Comparison of ENCODE assay signal across 16 mouse cellular contexts in genomic region chr13:100063936-100064335, GRCm38 (mm10). TPM values are rescaled to one million over a fixed set of nuclear protein-coding genes. Genes with fewer than 3 reads are reported as not detected.
A peak's percentile ranks its signal among the peaks of the same experiment; 100 is the strongest.
DNase-seq lines count a peak whose midpoint lies in the region; ATAC-seq and TF ChIP-seq lines count a peak whose summit lies in the region.
"Had no signal": no experiment of that assay in that cellular context is flagged by ENCODE, and none has a peak within 500 bp of the region (broad histone marks: within the 10 kb centered on the region; RNA-seq: fewer than 3 reads in every experiment).

No protein-coding gene starts in this region.

- H3K36me3 ChIP-seq in heart, embryonic 14.5 days (ENCODE audit: control insufficient read depth, insufficient read depth, low read length) = peaks cover 90% of the 10 kb centered on the region
- peaks cover 28% of the 10 kb centered on the region for H3K36me3 ChIP-seq in heart, embryonic 11.5 days (ENCODE audit: control insufficient read depth, insufficient read depth, low read length)
- peaks cover 69% of the 10 kb centered on the region for H3K36me3 ChIP-seq in lung, embryonic 14.5 days (ENCODE audit: insufficient read depth)
- peaks cover 35% of the 10 kb centered on the region for H3K36me3 ChIP-seq in stomach, postnatal 0 days (ENCODE audit: control insufficient read depth, insufficient read depth, low read length)

- H3K9ac ChIP-seq in heart, embryonic 14.5 days (ENCODE audit: low read length) = no peak overlapping the region
- no peak overlapping the region for H3K9ac ChIP-seq in heart, embryonic 11.5 days (ENCODE audit: low read depth, low read length)
- H3K9ac ChIP-seq in lung, embryonic 14.5 days = no peak overlapping the region
- H3K9ac ChIP-seq in stomach, postnatal 0 days (ENCODE audit: low read length) = no peak overlapping the region
- H3K9ac ChIP-seq: embryonic facial prominence, embryonic 13.5 days; forebrain, embryonic 12.5 days; hindbrain, embryonic 15.5 days had no signal

- no peaks in the 10 kb centered on the region for H3K9me3 ChIP-seq in heart, embryonic 14.5 days (ENCODE audit: control insufficient read depth, low read length)
- no peaks in the 10 kb centered on the region for H3K9me3 ChIP-seq in heart, embryonic 11.5 days (replicated peaks; ENCODE audit: control insufficient read depth, low read length)
- no peaks in the 10 kb centered on the region for H3K9me3 ChIP-seq in lung, embryonic 14.5 days (ENCODE audit: low read depth, low read length)
- no peaks in the 10 kb centered on the region for H3K9me3 ChIP-seq in stomach, postnatal 0 days (ENCODE audit: control insufficient read depth, low read length)
- H3K9me3 ChIP-seq: embryonic facial prominence, embryonic 13.5 days; forebrain, embryonic 12.5 days; hindbrain, embryonic 15.5 days had no signal

- TF ChIP-seq POLR2A in lung, adult 2 months (IDR thresholded peaks at IDR 0.05; ENCODE audit: borderline replicate concordance, extremely low read depth, low read depth, low read length) = no peak

- peak; percentile 56 for DNase-seq in lung, embryonic 14.5 days
- DNase-seq in lung, adult 2 months = no peak
- DNase-seq in lung, postnatal 14 days = peak; percentile 2
- DNase-seq in left cerebral cortex, postnatal 10 days (ENCODE audit: extremely low spot score in 1 of 2, low spot score in 2 of 2) = no peak
- no peak for DNase-seq in stomach, postnatal 0 days (ENCODE audit: low spot score)
- DNase-seq: adrenal gland, postnatal 14 days; cerebellum, adult 11-12 months; cerebellum, adult 9-11 months; cerebellum, postnatal 36 days; gastrocnemius, postnatal 14 days had no signal

- WGBS in heart, embryonic 14.5 days = 68% methylated on average over 3 of the region's 3 CpGs
- WGBS in heart, embryonic 11.5 days (ENCODE audit: insufficient replicate concordance) = 71% methylated on average over 3 of the region's 3 CpGs
- 42% methylated on average over 3 of the region's 3 CpGs for WGBS in lung, embryonic 14.5 days
- 64% methylated on average over 3 of the region's 3 CpGs for WGBS in lung, adult 2 months
- WGBS in stomach, postnatal 0 days = 78% methylated on average over 3 of the region's 3 CpGs

- H3K4me1 ChIP-seq in heart, embryonic 14.5 days (ENCODE audit: control insufficient read depth in 2 of 2, insufficient read depth in 2 of 2, low read length in 2 of 2) = peaks cover 3 to 7% of the 10 kb centered on the region in 2 experiments
- H3K4me1 ChIP-seq in heart, embryonic 11.5 days (ENCODE audit: control insufficient read depth, insufficient read depth, low read length) = no peaks in the 10 kb centered on the region
- H3K4me1 ChIP-seq in lung, embryonic 14.5 days (ENCODE audit: insufficient read depth) = no peaks in the 10 kb centered on the region
- no peaks in the 10 kb centered on the region for H3K4me1 ChIP-seq in lung, adult 2 months (ENCODE audit: control insufficient read depth, insufficient read depth, low read length)
- no peaks in the 10 kb centered on the region for H3K4me1 ChIP-seq in stomach, postnatal 0 days (replicated peaks; ENCODE audit: control insufficient read depth, insufficient read depth)
- H3K4me1 ChIP-seq: embryonic facial prominence, embryonic 13.5 days; forebrain, embryonic 12.5 days; hindbrain, embryonic 15.5 days had no signal

- intact Hi-C loops in left cerebral cortex, postnatal 10 days (cut with DNase I) = loop anchor here (5.0 to 10.0 kb wide), 2 partner anchors 37 to 421 kb away; no protein-coding TSS in a partner anchor

- no peak overlapping the region for H3K4me2 ChIP-seq in heart, embryonic 14.5 days (ENCODE audit: low read length)
- H3K4me2 ChIP-seq in heart, embryonic 11.5 days = no peak overlapping the region
- H3K4me2 ChIP-seq in lung, embryonic 14.5 days = no peak overlapping the region
- no peak overlapping the region for H3K4me2 ChIP-seq in stomach, postnatal 0 days (replicated peaks; ENCODE audit: low read depth)
- H3K4me2 ChIP-seq: embryonic facial prominence, embryonic 13.5 days; forebrain, embryonic 12.5 days; hindbrain, embryonic 15.5 days had no signal

- ATAC-seq in heart, embryonic 14.5 days (ENCODE audit: insufficient number of reproducible peaks, insufficient read depth, low FRiP score, low read depth) = no peak
- ATAC-seq in heart, embryonic 11.5 days (replicated peaks; ENCODE audit: insufficient number of reproducible peaks, low FRiP score, low TSS enrichment) = no peak
- ATAC-seq in lung, embryonic 14.5 days (ENCODE audit: insufficient read depth) = no peak; the same call in 1 of the 2 replicates
- ATAC-seq in stomach, postnatal 0 days (ENCODE audit: low FRiP score, low TSS enrichment) = no peak
- ATAC-seq: forebrain, embryonic 16.5 days had no signal

- TF ChIP-seq EP300 in stomach, postnatal 0 days (optimal IDR thresholded peaks at IDR 0.05) = no peak

- H3K27me3 ChIP-seq in heart, embryonic 14.5 days (ENCODE audit: control insufficient read depth, insufficient read depth, low read length) = no peaks in the 10 kb centered on the region
- H3K27me3 ChIP-seq in heart, embryonic 11.5 days (ENCODE audit: control insufficient read depth, insufficient read depth, low read length) = no peaks in the 10 kb centered on the region
- H3K27me3 ChIP-seq in lung, embryonic 14.5 days (ENCODE audit: insufficient read depth, low read length) = no peaks in the 10 kb centered on the region
- no peaks in the 10 kb centered on the region for H3K27me3 ChIP-seq in stomach, postnatal 0 days (ENCODE audit: control insufficient read depth, insufficient read depth, low read length)
- H3K27me3 ChIP-seq: embryonic facial prominence, embryonic 13.5 days; forebrain, embryonic 12.5 days; hindbrain, embryonic 15.5 days had no signal

- H3K27ac ChIP-seq in heart, embryonic 14.5 days (replicated peaks in 1 of 2; ENCODE audit: control insufficient read depth in 1 of 2, insufficient read depth in 1 of 2, low read depth in 2 of 2, low read length in 2 of 2) = peak overlapping the region; percentile 27 to 37; a peak in 1 of 4 replicates
- no peak overlapping the region for H3K27ac ChIP-seq in heart, embryonic 11.5 days (ENCODE audit: low read depth, low read length)
- no peak overlapping the region for H3K27ac ChIP-seq in lung, embryonic 14.5 days (ENCODE audit: low read depth)
- no peak overlapping the region for H3K27ac ChIP-seq in stomach, postnatal 0 days (replicated peaks)
- H3K27ac ChIP-seq: embryonic facial prominence, embryonic 13.5 days; forebrain, embryonic 12.5 days; hindbrain, embryonic 15.5 days had no signal

- no peak for TF ChIP-seq CTCF in lung, embryonic 14.5 days (IDR thresholded peaks at IDR 0.05; ENCODE audit: low read depth)
- TF ChIP-seq CTCF in lung, adult 2 months (IDR thresholded peaks at IDR 0.05; ENCODE audit: insufficient read depth, low read length) = no peak
- TF ChIP-seq CTCF in stomach, postnatal 0 days (IDR thresholded peaks at IDR 0.05; ENCODE audit: low read depth) = no peak

- H3K4me3 ChIP-seq in heart, embryonic 14.5 days (ENCODE audit: control insufficient read depth in 1 of 2, insufficient read depth in 1 of 2, low read depth in 1 of 2, low read length in 2 of 2) = no peak overlapping the region
- H3K4me3 ChIP-seq in heart, embryonic 11.5 days (ENCODE audit: low read depth, low read length) = no peak overlapping the region
- no peak overlapping the region for H3K4me3 ChIP-seq in lung, embryonic 14.5 days (ENCODE audit: low read depth, low read length)
- no peak overlapping the region for H3K4me3 ChIP-seq in lung, adult 2 months (replicated peaks; ENCODE audit: extremely low read depth, low read depth, low read length)
- H3K4me3 ChIP-seq in stomach, postnatal 0 days (ENCODE audit: low read depth, low read length) = no peak overlapping the region
- H3K4me3 ChIP-seq: embryonic facial prominence, embryonic 13.5 days; forebrain, embryonic 12.5 days; hindbrain, embryonic 15.5 days had no signal

RNA-seq across cellular contexts. Expression of gene Bdp1, which starts 39.9 kb away (rescaled TPM):
- 14.6 and 21.9 TPM in 2 replicates for polyA plus RNA-seq in heart, embryonic 14.5 days (2014; fragmentation: Nextera tagmentation; extraction: Ambion mirVana)
- polyA plus RNA-seq in heart, embryonic 11.5 days (2014; fragmentation: Nextera tagmentation; extraction: Ambion mirVana) = 15.4 and 22.6 TPM in 2 replicates
- 24.0 and 27.7 TPM in 2 replicates for polyA plus RNA-seq in lung, embryonic 14.5 days (2014; fragmentation: Nextera tagmentation; extraction: Ambion mirVana)
- 2.1 and 2.9 TPM in 2 replicates for polyA plus RNA-seq in lung, adult 2 months (2012; rRNA removed)
- total RNA-seq in left cerebral cortex, postnatal 10 days (2021) = 10 to 100 TPM; 35.1 to 40.3 TPM
- polyA plus RNA-seq in stomach, postnatal 0 days (2015; fragmentation: Nextera tagmentation; extraction: Ambion mirVana) = 15.5 and 17.5 TPM in 2 replicates

RNA-seq across cellular contexts. Expression of gene Serf1, which starts 43.9 kb away (rescaled TPM):
- 128 and 146 TPM in 2 replicates for polyA plus RNA-seq in heart, embryonic 14.5 days (2014; fragmentation: Nextera tagmentation; extraction: Ambion mirVana)
- polyA plus RNA-seq in heart, embryonic 11.5 days (2014; fragmentation: Nextera tagmentation; extraction: Ambion mirVana) = 118 and 128 TPM in 2 replicates
- polyA plus RNA-seq in lung, embryonic 14.5 days (2014; fragmentation: Nextera tagmentation; extraction: Ambion mirVana) = 134 and 142 TPM in 2 replicates
- 2.8 and 5.1 TPM in 2 replicates for polyA plus RNA-seq in lung, adult 2 months (2012; rRNA removed)
- 10 to 100 TPM; 51.3 to 52.2 TPM for total RNA-seq in left cerebral cortex, postnatal 10 days (2021)
- 89.7 and 95.5 TPM in 2 replicates for polyA plus RNA-seq in stomach, postnatal 0 days (2015; fragmentation: Nextera tagmentation; extraction: Ambion mirVana)

RNA-seq across cellular contexts. Expression of gene Mccc2, which starts 48.5 kb away (rescaled TPM):
- polyA plus RNA-seq in heart, embryonic 14.5 days (2014; fragmentation: Nextera tagmentation; extraction: Ambion mirVana) = 27.5 and 29.2 TPM in 2 replicates
- 31.0 and 34.2 TPM in 2 replicates for polyA plus RNA-seq in heart, embryonic 11.5 days (2014; fragmentation: Nextera tagmentation; extraction: Ambion mirVana)
- polyA plus RNA-seq in lung, embryonic 14.5 days (2014; fragmentation: Nextera tagmentation; extraction: Ambion mirVana) = 44.6 and 46.9 TPM in 2 replicates
- 17.7 and 19.0 TPM in 2 replicates for polyA plus RNA-seq in lung, adult 2 months (2012; rRNA removed)
- 10 to 100 TPM; 28.6 to 30.6 TPM for total RNA-seq in left cerebral cortex, postnatal 10 days (2021)
- polyA plus RNA-seq in stomach, postnatal 0 days (2015; fragmentation: Nextera tagmentation; extraction: Ambion mirVana) = 27.5 and 32.1 TPM in 2 replicates

Comparison
In these comparisons a context has a peak if more than half of its experiments do, and no peak if none do; other contexts are left out.
1. H3K27ac ChIP-seq: peak in heart, embryonic 14.5 days (2 of 2); none in heart, embryonic 11.5 days (single experiment), lung, embryonic 14.5 days (single experiment) and stomach, postnatal 0 days (single experiment).
2. DNase-seq: peak in lung, embryonic 14.5 days (single experiment) and lung, postnatal 14 days (single experiment); none in lung, adult 2 months (single experiment), left cerebral cortex, postnatal 10 days (0 of 2) and stomach, postnatal 0 days (single experiment).
3. RNA of gene Serf1, which starts 43.9 kb away (polyA plus RNA-seq): 128 to 146 TPM in heart, embryonic 14.5 days, 134 to 142 TPM in lung, embryonic 14.5 days, 118 to 128 TPM in heart, embryonic 11.5 days and 89.7 to 95.5 TPM in stomach, postnatal 0 days; 2.8 to 5.1 TPM in lung, adult 2 months; every median in the first group is over 10 times any median in the second.